13 mouse cellular contexts compared by ENCODE assay signal in genomic region chr12:40626521-40626920, GRCm38 (mm10).
DNase-seq lines count a peak whose midpoint lies in the region; ATAC-seq and TF ChIP-seq lines count a peak whose summit lies in the region.
"Had no signal": no experiment of that assay in that cellular context is flagged by ENCODE, and none has a peak within 500 bp of the region (broad histone marks: within the 10 kb centered on the region; RNA-seq: fewer than 3 reads in every experiment).

No protein-coding gene starts in this region.

- ATAC-seq in megakaryocyte, adult 5-6 weeks (ENCODE audit: poor library complexity, severe bottlenecking), result peak; percentile 99
- ATAC-seq in hindbrain, postnatal 0 days, result no peak
- no peak for ATAC-seq in erythroblast, adult 5-6 weeks (replicated peaks; ENCODE audit: low FRiP score, poor library complexity, severe bottlenecking)

- no peak overlapping the region for H3K9ac ChIP-seq in MEL (ENCODE audit: control insufficient read depth, low read depth, low read length, poor library complexity, severe bottlenecking)
- H3K9ac ChIP-seq in hindbrain, postnatal 0 days (replicated peaks; ENCODE audit: low read length), result no peak overlapping the region
- H3K9ac ChIP-seq: lung, embryonic 14.5 days had no signal

- no peaks in the 10 kb centered on the region for H3K79me2 ChIP-seq in MEL (ENCODE audit: control insufficient read depth, insufficient read depth, low read length, poor library complexity)

- TF ChIP-seq RAD21 in MEL (IDR thresholded peaks at IDR 0.05; ENCODE audit: low read depth, low read length), result no peak

- H3K27ac ChIP-seq in layer of hippocampus, adult 2 months, result peak overlapping the region; percentile 43; the same call in 1 of the 2 replicates
- no peak overlapping the region for H3K27ac ChIP-seq in MEL (ENCODE audit: control insufficient read depth, low read depth, low read length)
- no peak overlapping the region for H3K27ac ChIP-seq in hindbrain, postnatal 0 days
- H3K27ac ChIP-seq: left cerebral cortex, adult 2 months had no signal

- TF ChIP-seq EP300 in MEL (IDR thresholded peaks at IDR 0.05; ENCODE audit: low read depth in 1 of 2, low read length in 2 of 2), result no peak

- no peak for DNase-seq in layer of hippocampus, adult 2 months (ENCODE audit: low spot score in 2 of 2)
- DNase-seq in layer of hippocampus, adult 8-10 months (ENCODE audit: low spot score in 2 of 2), result no peak
- DNase-seq in MEL (ENCODE audit: low read depth, low spot score), result peak; percentile 39
- DNase-seq in adrenal gland, postnatal 36 days, result peak; percentile 5 to 25
- no peak for DNase-seq in hindbrain, postnatal 0 days (ENCODE audit: low spot score)
- DNase-seq: cerebellum, adult 9-10 months; lung, embryonic 14.5 days; right cerebral cortex, postnatal 14 days; thymus, adult 18-20 months had no signal

- H3K4me3 ChIP-seq in layer of hippocampus, adult 2 months, result no peak overlapping the region
- H3K4me3 ChIP-seq in MEL (ENCODE audit: control insufficient read depth in 1 of 2, insufficient read depth in 1 of 2, low read depth in 2 of 2, low read length in 2 of 2), result no peak overlapping the region
- no peak overlapping the region for H3K4me3 ChIP-seq in hindbrain, postnatal 0 days (ENCODE audit: low read length)
- H3K4me3 ChIP-seq: erythroblast, embryonic 14.5 days; left cerebral cortex, adult 2 months had no signal

- no peak overlapping the region for H3K4me2 ChIP-seq in hindbrain, postnatal 0 days (ENCODE audit: low read depth, low read length)
- H3K4me2 ChIP-seq: lung, embryonic 14.5 days had no signal

- no peak for TF ChIP-seq CTCF in layer of hippocampus, adult 2 months (conservative IDR thresholded peaks at IDR 0.05)
- no peak for TF ChIP-seq CTCF in MEL (IDR thresholded peaks at IDR 0.05 in 2 of 3, conservative IDR thresholded peaks at IDR 0.05 in 1 of 3; ENCODE audit: control insufficient read depth in 1 of 3, insufficient read depth in 1 of 3, low read depth in 2 of 3, low read length in 3 of 3, poor library complexity in 1 of 3, severe bottlenecking in 1 of 3)
- no peak for TF ChIP-seq CTCF in hindbrain, postnatal 0 days (IDR thresholded peaks at IDR 0.05; ENCODE audit: low read depth)

- 96% methylated on average over 1 of the region's 1 CpGs for WGBS in hindbrain, postnatal 0 days

- no peaks in the 10 kb centered on the region for H3K9me3 ChIP-seq in MEL (replicated peaks; ENCODE audit: insufficient read depth, low read length)
- H3K9me3 ChIP-seq in hindbrain, postnatal 0 days (ENCODE audit: low read length), result no peaks in the 10 kb centered on the region

- TF ChIP-seq POLR2A in MEL (IDR thresholded peaks at IDR 0.05; ENCODE audit: control insufficient read depth in 1 of 2, insufficient read depth in 1 of 2, low read depth in 1 of 2, low read length in 2 of 2, poor library complexity in 1 of 2), result no peak

- H3K4me1 ChIP-seq in MEL (ENCODE audit: control insufficient read depth in 1 of 2, insufficient read depth in 2 of 2, low read length in 2 of 2), result no peaks in the 10 kb centered on the region
- no peaks in the 10 kb centered on the region for H3K4me1 ChIP-seq in hindbrain, postnatal 0 days (ENCODE audit: insufficient read depth, low read length)

- H3K36me3 ChIP-seq in MEL (ENCODE audit: control insufficient read depth in 1 of 2, insufficient read depth in 2 of 2, low read length in 2 of 2), result no peaks in the 10 kb centered on the region; a peak in 1 of 4 replicates
- no peaks in the 10 kb centered on the region for H3K36me3 ChIP-seq in hindbrain, postnatal 0 days (ENCODE audit: insufficient read depth, low read length)

- H3K27me3 ChIP-seq in MEL (ENCODE audit: control insufficient read depth in 1 of 2, insufficient read depth in 2 of 2, low read length in 2 of 2), result no peaks in the 10 kb centered on the region; a peak in 1 of 4 replicates
- H3K27me3 ChIP-seq in hindbrain, postnatal 0 days (ENCODE audit: insufficient read depth, low read length), result no peaks in the 10 kb centered on the region

TF ChIP-seq in MEL, 35 proteins besides CTCF, POLR2A, EP300 and RAD21:
- TF ChIP-seq USF1 (IDR thresholded peaks at IDR 0.05; ENCODE audit: low read depth, low read length), result no peak
- TF ChIP-seq JUND (IDR thresholded peaks at IDR 0.05; ENCODE audit: low read depth, low read length), result no peak
- no peak for TF ChIP-seq MAX (IDR thresholded peaks at IDR 0.05; ENCODE audit: low read length)
- TF ChIP-seq KAT2A (conservative IDR thresholded peaks at IDR 0.05; ENCODE audit: low read depth, low read length), result no peak
- no peak for TF ChIP-seq ETS1 (IDR thresholded peaks at IDR 0.05; ENCODE audit: low read depth, low read length)

Comparison
In these comparisons a context has a peak if more than half of its experiments do, and no peak if none do; other contexts are left out.
1. DNase-seq: peak in MEL (single experiment) and adrenal gland, postnatal 36 days (2 of 2); none in layer of hippocampus, adult 2 months (0 of 2), layer of hippocampus, adult 8-10 months (0 of 2) and hindbrain, postnatal 0 days (single experiment).